Mouse (Mus musculus) T-helper 2 cell (primary cell): ENCODE data around the gene Pou3f3.

Experiments used
- in situ Hi-C: fragments of 300-600 bp; cut with MboI, MseI; formaldehyde crosslinking; loops from one replicate; pipeline ENCODE4 v1.15.1; 2025; ENCODE audit warnings: high pct_unique_total_duplicates

Gene Pou3f3

DNA sequence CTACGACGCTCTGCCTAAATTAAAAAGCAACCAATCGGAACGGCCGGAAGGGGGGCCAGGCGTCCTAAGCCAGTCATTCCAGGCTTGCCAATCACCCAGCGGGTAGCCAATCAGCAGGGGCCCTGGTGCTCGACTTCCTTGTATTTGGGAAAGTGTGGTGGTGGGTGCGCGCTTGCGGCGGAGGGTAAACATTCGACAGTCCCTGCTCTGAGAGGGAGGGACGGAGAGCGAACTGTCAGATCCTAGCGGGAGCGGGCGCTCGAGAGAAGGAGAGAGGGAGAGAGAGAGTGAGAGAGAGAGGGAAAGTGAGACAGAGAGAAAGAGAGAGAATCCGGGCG is at the start of gene Pou3f3:
Gene Pou3f3, plus strand, starts transcription at position 191 of the 338 bp plus-strand sequence.
- in situ Hi-C loops: no loop called here

DNA sequence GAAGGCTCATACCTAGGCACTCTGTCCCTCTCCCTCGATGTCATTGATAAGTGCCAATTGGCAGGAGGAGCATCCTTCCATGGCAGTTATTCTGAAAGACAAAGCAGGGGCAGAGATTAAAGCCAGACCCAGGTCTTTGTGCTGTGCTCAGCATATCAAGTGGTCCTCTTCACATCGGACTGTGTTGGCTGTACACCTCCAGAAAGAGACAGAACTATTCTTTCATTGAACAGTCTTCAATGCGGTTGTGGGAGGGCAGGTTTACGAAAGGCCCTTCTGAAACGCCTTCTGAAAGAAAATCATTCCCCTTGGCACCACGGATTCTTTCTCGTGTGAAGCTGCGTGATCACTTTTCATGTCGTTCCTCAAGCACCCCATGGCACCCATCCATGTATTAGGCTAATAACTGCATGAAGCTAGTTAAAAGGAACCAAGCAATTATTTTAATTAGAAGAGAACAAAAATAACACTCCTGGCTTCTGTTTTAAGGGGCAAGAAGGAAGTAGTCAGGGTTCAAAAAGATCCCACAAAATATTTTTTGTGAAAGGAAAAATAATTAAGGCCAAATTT is 47.1 kb upstream of the Pou3f3 start:
- in situ Hi-C loops: no loop called here

DNA sequence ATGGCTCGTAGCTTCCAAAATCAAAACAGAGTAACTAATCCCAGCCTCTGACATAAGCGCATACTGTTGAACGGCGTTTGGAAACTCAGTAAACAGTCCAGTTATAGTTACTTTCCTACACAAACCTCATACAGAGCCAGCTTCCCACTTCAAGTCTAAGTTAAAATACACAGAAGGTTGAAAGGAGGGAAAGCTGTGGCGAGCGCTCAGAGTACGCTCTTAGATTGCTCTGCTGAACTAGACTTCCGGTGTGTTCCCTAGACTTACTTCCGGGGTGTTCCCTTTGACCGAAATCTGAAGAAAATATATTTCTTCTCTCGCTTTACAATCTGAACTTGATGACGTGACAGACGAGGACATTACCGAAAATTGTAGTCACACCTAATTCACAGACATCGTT is 44.1 kb upstream of the Pou3f3 start:
- in situ Hi-C loops: no loop called here

DNA sequence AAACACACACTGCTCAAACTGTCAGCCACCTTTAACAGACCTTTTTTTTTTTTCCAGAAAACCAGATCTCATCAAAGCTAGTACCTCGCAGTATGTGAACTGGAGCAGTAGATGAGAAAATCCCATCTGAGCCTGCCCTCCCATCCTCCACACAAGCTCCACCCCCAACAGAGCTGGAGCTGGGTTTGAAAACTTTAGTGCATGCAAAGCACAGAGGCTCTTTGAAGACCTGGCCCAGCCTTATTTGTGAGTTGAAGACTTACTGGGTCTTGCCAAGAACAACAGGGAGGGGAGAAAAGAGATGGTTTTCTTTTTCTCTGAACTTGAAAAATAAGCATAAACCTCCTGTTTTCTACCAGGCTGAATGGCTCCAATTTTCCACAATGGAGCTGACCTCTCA is 28.0 kb upstream of the Pou3f3 start:
- in situ Hi-C loops: no loop called here

DNA sequence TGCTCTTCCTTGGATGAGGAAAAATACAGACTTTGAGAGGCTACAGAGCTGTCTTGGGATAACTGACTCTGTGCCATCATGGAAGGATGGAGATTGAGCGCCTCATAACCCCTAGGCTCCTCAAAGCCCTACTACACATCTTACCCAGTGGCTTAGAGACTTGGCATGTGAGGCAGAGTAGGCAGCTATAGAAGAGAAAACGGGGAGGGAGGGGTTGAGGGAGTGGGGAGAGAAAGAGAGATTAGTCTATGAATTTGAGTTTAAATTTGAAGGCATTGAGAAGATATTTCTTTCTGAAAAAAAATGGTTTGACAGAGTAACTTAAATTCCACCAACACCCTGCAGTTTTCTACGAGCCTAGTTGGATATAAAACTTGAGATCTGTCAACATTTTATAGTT is 14.9 kb upstream of the Pou3f3 start:
- in situ Hi-C loops: no loop called here

DNA sequence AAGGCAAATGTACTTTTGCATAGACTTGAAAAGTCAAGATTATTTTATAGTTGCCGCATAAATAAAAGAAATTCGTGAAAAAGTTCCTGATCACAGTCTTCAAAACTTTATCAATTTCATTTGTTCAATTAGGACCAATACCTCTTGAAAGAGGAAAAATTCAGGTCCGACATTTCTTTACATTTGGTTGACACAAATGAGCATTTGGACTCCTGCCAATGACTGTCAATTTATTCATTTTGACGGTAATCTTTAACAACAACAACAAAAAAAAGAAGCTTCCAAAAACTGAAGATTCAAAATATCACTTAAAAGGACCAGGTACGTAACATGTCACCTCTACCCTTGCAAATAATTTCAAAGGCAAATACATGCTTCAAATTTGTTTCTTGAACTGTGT is 13.8 kb upstream of the Pou3f3 start:
- in situ Hi-C loops: no loop called here

DNA sequence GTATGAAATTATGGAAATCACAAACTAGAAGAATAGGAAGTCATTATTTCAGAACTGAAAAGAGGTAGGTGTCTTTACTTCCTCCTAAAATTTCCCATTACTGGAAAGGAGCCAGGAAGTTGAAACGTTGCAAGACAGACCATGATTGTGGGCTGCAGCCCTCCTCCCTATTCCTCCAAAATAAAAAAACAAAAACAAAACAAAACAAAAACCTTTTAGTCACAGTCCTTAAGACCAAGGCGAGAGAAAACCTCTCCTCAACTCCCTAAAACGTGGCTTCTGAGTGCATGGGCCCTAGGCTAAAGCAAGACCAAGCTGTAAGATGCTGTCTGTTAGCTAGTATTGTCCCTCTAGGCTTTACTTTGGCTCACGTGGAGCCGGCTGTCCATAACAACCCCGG is 11.7 kb upstream of the Pou3f3 start:
- in situ Hi-C loops: no loop called here

DNA sequence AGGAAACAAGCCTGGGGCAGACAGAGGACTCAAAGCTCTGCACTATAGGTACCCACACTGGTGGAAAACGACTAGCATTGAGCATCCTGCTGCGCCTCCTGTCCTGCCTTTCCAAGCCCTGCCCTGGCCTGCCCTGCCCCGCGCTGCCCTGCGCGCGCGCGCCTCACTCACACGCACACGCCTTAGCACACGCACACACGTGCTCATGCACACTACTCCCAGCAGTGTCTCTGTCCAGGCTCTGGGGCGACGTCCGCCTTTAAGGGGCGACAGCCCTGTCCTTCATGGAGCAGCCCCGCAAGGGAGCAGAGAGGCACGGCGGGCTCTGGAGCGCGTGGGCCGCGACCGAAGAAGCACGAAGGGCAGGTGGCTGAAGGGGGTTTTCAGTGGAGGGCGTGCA is 11.2 kb upstream of the Pou3f3 start:
- in situ Hi-C loops: no loop called here

DNA sequence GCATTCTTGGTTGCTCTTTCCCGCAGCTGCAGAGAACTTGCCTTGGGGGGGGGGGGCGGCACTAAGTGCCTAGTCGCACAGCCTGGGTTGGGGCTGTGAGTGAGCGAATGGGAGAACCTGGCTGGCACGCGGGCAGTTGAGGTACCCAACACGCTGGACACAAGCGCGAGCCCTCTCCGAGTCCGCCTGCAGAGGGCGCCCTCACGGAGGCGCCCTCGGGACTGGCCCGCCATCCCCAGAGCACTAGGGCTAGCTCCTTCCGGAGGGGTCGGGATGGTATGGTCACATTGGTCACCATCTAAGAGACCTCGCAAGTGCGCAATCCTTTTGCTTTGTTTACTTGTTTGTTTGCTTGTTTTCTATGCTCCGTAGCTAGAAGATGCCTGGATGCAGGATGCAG is 10.8 kb upstream of the Pou3f3 start:
- in situ Hi-C loops: no loop called here

DNA sequence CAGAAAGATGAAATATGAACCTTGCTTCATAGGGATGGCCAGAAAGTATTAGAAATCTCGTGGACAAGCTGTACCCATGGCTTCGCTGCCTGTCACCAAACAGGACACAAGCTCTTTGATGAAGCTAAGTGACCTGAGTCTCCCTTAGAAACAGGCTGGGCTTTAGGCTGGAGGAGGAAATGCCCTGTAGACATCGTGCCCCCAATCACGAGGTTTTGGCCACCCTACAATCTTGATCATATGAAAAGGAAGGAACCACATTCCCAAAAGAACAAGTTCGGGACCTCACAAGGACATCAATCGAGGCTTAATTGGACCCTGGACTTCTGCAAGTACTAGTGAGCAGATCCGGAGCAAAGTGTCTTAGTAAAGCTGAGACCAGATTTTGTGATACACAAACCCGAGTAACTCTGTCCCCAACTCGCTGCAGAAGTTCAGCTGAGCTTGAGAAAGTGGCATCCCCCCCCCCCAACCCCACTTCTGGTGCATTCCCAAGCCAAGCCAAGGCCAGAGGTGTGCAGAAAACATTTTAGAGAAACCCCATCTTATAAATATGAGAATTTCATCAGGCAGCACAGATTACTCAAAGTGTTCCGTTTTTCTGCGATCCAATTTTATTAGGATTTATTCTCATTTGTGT is 10.1 kb upstream of the Pou3f3 start:
- in situ Hi-C loops: no loop called here

DNA sequence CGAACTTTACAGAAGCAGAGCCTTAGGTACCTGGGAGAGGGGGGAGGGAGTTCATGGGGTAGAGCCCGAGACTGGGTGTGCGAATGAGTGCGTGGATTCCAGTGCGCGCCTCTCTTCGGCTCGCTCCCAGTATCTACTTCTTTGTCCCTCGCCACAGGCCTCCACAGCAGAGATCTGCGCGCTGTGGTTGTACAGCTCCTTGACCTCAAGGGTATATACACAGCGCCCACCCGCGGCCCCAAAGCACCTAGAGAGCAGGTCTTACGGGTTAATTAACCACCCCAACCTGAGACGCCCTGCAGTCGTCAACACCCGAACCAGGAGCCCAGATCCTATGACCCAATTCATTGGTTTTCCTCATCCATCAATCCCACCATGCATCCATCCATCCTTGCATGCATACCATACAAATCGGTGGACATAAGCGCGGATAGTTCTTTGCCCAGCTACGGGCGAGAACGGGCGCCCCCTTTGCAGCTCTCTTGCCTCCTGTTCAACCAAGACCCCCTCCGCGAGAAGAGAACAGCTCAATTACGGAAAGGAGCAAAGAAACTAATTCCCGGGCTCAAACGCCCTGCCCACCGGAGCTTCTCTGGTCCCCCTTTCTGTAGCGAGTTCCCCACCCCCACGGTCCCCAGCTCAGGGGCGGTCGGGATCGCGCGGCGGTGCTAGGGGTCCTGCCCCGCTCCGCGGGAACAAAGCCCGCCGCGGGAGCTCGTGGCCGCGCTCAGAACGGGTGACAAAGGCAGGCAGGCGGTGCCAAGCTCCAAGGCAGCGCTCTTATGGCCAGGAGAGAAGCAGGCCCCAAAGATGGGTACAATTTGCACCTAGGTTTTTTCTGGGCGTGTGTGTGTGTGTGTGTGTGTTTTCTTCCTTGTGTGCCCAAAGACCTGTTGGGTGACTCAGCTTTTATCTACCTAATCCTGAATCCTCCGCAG is 9.1 kb upstream of the Pou3f3 start:
- in situ Hi-C loops: no loop called here

DNA sequence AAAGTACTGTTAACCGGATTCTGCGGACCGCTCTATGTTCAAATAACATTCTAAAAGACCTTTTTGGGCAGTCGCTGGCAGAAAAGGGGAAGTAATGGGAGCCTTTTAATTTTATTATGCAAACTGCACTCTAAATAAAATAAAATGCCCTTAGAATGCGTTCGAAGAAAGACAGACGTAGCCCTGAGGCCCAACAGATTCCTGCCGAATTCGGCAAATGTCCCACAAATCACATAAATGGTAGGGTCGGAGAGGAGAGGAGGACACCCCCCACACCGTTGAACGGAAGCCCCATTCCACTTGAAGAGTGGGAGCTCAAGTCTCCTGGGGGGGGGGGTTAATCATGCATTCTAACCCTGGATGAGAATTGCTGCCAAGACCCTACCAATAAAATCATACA is 8.3 kb upstream of the Pou3f3 start:
- in situ Hi-C loops: no loop called here

DNA sequence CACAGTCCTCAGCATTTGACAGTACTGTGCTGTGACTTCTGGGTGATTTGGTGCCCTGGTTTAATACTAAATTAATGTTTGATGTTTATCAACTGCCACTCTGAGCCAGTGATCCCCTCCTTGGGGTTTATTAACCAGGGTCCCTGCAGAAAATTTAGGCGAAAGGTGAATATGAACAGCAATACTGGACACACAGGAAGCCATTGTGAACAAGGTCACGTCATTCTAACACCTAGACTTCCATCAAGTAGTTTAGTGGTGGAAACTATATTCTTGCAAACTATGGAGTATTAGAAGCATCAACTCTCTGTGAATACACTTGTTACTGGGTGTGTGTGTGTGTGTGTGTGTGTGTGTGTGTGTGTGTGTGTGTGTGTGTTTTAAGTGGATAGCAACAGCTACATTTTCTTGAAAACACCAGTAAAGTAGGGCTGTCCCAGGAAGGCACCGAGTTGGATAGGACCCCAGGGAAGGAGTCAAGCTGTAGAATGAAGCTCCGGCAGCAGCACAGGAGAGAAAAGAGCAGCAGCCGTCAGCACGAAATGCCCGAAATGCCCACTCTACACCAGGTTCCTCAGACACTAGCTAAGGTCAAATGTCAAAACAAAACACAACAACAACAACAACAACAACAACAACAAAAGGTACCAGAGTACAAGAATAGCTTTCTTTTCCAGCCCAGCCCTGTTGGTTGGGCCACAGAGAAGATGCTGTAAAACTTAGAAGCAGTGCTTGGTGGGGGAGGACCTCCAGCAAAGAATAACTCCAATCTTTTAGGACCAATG is 7.6 kb upstream of the Pou3f3 start:
- in situ Hi-C loops: no loop called here

DNA sequence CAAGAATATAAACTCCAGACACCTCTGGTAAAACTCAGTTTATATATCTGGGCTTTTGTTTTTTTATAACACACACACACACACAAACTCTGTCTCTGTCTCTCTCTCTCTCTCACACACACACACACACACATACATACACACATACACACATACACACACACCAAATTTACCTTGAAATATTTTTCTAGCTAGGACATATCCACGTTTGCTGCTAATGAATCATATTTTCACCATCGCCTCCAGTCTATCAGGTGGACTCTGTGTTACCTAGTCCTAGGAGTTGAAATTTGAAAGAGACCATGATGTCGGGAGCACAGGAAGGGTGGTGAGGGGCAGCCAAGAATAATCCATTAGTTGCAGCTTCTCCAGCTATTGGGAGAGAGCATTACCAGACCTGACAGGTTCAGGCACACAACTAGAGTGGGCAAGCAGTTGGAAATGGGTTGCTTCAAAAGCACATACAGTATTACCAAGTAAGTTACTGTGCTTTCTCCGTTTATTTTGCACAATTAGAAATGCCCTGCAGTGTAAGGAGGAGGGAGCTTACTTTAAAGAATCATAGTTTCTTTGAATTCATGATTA is 6.9 kb upstream of the Pou3f3 start:
- in situ Hi-C loops: no loop called here

DNA sequence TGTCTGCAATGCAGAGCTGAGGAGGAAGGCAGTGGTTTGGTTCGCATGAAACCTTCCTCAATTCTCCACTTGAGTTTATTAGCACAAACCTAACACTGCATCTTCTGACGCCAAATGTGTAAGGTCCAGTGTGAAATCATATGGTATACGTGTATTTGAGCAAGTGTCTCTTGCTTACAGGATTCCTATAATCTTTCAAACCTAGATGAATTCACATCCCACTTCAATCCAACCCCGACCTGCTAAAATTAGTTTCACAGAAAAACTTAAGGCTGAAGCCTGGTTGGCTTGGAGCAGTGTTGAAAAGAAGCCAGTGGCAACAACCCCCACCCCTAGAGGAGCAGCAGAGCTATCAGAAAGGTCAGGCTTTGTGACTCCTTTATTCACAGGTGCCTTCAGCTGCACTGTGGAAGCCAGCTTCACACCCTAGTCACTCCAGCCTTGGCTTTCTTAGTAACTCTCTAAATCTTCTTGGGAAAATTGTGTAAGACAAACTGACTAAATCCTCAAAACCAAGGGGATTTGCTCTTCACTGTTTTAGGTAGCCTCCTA is 5.5 kb upstream of the Pou3f3 start:
- in situ Hi-C loops: no loop called here

DNA sequence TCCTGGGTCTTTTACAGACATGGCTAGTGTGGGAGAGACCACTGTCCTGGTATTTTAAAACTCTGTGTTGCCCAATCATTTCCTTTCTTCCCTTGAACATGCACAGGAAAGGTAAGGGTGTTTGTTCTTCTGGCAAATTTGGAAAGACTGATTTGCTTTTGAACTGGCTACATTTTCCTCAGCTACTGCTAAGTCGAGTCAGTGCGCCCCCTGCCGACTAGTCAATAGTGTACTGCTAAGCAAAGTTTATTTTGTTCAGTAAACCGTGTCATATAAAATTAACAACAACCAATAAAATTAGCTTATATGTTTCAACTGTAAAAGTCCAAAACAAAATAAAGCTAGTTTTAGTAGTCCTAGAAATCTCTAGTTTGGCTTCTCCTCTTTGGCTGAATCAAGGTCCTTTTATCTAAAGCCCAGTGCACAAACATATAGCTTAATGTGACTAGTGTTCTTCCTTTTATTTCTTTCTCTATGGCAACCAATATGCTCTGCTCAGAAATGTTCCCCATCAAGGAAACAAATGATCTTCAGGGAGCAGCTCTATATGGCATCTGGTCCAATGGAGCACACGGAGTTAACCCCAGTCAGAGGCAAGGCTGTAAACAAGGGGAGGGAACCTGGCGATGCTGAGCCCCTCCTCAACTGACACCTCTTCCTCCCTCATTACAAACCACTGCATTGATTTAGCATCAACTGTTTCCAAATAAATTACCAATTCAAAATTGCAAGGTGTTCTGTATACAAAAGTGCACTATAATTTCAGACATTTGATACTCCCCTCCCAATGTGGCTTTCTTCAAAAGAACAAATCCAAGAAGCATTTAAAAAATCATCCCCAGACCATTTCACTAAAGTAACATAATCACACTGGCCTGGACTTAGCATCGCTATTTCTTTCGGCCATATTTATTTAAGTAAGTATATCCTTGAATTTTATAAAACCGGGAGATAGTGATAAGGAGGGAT is 4.1 kb upstream of the Pou3f3 start:
- in situ Hi-C loops: no loop called here

DNA sequence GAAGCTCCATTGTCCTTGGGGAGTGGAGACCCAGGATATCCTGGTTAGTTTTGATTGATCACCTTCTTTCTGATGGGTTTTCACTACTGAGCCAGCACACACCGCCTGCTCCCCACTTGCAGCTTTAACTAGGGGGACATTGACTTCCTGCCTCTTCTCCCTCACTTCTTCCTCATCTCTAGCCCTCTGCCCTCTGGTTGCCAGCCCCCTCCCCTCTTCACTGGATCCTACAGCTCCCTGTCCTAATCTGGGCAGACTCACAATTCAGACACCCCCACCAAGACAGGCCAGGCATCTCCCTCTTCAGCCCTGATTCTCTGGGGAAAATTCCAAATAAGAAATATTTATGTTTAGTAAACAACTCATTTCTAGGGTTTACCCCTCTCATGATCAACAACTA is 3.3 kb upstream of the Pou3f3 start:
- in situ Hi-C loops: no loop called here

DNA sequence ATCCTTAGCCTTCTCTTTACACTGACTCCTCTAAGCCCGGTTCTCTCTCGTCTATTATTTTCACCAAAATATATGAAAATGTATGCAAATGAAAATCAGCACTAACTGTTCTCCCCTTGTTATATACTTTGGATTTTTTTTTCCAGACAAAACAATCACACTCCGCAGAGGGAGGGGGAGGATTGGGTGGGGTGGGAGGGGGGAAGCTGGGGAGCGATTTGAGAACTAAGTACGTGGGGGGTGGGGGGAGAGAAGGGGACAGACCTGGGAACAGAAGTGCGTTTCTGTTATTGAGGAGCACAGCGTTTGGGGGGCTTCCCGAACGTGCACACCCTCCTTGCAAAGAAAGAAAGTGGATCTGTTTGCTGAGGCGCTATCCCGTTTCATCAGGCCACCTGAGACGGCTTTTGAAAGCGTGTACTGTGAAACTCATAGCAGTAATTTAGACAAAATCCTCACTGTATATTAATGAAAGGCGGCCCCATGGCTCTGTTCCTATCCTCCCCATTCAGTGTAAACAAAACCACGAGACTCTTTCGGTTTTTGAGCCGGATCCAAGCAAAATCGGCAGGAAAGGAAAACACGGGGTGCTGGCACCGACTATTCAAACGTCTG is 2.4 kb upstream of the Pou3f3 start:
- in situ Hi-C loops: no loop called here

DNA sequence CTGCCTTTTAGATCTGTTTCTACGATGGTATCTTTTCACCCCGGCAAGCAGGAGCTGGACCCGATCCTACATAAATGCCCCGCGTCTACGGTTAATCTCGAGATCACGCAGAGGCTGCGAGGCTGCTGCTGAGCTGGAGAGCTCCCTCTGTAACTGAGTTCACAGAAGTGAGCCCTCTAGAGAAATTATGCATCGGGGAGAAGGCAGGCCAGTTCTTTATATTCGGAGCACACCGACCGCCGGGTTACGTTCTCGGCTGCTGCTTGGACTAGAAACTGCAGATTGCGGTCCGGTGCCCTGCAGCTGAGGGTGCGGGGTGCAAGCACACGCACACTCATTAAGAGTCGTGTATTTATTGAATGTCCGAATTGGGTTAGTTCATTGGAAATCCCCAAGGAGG is 1.7 kb upstream of the Pou3f3 start:
- in situ Hi-C loops: no loop called here

DNA sequence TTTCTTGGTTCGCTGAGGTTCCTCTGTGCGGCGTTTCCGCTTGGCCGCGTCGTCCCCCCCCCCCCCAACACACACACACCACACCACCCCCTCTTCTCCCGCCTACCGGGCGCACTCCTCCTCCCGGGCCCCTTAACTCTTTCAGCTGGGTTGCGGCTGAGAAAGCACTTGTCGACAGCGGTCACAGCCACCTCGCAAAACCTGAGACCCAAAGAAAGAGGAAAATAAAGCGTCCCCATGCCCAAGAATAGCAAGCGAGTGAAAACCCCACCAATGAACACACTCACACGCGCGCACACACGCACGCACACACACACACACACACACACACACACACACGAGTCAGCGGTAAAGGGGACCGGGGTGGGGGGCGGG is 1.3 kb upstream of the Pou3f3 start:
- in situ Hi-C loops: no loop called here
